Mouse (Mus musculus) spleen, adult 2 months (tissue): ENCODE results near the gene Nkrf.

Experiments
- CTCF ChIP-seq: fragments of 200-500 bp; IDR thresholded peaks from 2 replicates; pipeline ENCODE4 v1.5.1; 2011; ENCODE audit warnings: mild to moderate bottlenecking, inconsistent platforms; ENCODE audit not compliant: insufficient read depth, insufficient read length, insufficient replicate concordance; ENCODE audit errors: extremely low read depth
- POLR2A ChIP-seq: fragments of 200-500 bp; IDR thresholded peaks from 2 replicates; pipeline ENCODE4 v1.6.1; 2011; ENCODE audit warnings: low read depth, low read length, inconsistent platforms

GRCm38 (mm10) chrX:36874704-36875128, 28.0 kb downstream of the Nkrf start:
- no peak for TF ChIP-seq CTCF
- no peak for TF ChIP-seq POLR2A
